Mouse (Mus musculus) stomach, postnatal 0 days (tissue): ENCODE results near the gene Krba1.

Experiments
- CTCF ChIP-seq: IDR thresholded peaks from 2 replicates; pipeline ENCODE4 v1.5.1; 2016; ENCODE audit warnings: antibody characterized with exemption, low read depth, mild to moderate bottlenecking, moderate library complexity
- EP300 ChIP-seq: optimal IDR thresholded peaks from 2 replicates; pipeline ENCODE3; 2016; ENCODE audit warnings: antibody characterized with exemption

DNA sequence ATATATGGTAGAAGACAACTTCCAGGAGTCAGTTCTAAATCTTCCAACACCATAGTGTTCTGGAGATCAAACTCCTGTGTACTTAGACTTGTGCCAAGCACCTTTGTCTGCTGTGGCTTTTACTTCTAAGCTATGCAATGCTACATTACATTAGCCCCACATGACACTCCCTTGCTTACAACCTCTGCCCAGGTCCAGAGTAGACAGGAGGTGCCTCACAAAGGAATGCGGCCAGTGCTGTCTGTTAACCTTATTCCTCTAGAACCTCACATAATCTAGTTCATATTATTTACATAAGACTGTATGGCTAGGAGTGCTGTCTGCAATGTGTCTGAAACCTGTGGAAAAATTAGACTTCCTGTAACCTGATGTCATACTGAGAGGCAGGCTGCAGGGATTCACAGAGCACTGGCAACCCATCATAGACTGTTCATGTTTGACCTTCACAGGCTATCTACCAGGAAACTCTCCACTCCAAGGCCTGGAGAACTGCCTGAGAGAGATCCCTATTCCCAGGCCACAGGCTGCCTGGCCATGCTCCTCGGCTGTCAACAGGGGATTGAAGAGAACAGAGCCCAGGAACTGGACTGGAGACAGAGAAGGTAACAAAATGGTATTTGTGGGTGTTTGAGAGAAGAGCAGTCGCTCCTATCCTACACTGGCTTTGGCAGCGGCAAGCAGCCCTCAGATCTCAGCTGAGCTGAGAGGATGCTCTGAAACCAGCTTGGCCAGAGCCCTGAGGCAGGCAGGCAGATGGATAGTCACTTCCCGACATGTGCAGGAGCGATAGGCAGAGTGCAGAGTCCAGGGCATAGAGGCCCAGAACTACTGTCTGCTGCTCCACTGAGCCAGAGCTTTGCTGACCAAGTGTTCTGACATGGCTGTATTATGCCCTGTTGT, 16.1 kb downstream of the Krba1 start:
- TF ChIP-seq CTCF = no peak
- TF ChIP-seq EP300 = no peak
